Mouse (Mus musculus) brain, adult 2 months (tissue): ENCODE results near the gene Ppp1r1a.

ENCODE experiments used
- DNase-seq: peaks from one replicate; pipeline ENCODE4 v3.0.0; 2011; ENCODE audit warnings: low read depth, low spot score

The Ppp1r1a gene

DNA sequence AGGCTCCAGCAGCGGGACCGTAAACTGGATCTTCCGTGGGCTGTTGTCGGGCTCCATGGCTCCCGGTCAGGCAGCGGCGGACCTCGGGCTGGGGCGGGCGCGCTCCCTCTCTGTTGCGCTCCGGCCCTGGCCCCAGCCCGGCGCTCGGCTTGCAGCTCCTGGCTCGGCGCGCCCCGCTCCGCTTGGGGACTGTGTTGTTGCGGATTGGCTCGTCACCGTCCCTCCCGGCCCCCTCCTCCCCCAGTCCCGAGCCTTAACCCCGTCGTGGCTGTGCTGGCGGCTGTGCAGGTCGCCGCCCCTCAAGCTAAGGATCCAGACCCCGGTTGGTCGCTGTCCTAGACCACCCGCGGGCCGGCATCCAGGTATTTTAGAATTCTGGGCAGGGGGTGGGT lies at the start of gene Ppp1r1a:
TSS of gene Ppp1r1a (minus strand) at position 182 of the 392 bp plus-strand sequence.
- DNase-seq = peak; percentile 81

DNA sequence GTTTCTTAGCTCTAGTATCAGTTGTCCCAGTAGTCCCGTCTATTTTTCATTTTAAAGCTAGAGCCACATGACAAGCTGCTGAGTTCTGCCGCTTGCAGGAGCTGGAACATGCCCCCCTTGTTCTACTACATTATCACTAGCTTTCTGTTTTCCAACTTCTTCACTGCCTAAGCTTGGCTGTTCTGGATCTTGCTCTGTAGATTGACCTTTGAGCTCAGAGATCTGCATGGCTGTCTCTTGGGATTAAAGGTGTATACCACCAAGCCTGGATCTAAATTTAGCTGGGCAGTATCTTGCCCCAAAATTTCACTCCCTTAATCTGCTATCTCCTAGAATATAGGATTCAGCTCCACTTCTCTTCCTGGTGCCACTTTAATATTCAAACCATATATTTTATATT lies 48.1 kb upstream of the Ppp1r1a start:
- no peak for DNase-seq

DNA sequence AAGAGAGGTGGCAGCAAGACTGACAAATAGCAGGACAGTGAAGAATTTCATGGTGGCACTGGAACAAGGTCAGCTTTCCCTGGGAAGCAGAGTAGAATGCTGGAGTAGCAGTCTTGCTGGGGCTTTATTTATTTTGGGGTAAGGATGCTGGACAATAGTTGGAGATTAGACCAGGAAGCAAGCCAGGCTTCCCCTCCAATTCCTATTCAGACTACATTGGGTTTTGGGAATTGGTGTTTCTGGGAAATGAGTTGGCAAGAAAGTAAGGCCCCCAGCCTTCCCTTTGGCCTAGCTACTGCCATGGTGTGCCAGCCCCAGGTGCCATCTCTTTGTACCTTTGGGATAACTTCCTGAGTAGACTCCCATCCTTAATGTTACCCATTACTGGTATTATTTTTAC lies 27.2 kb upstream of the Ppp1r1a start, which contains the start of gene Glycam1:
TSS of gene Glycam1 (minus strand) at position 101 of the 400 bp plus-strand sequence.
- no peak for DNase-seq

DNA sequence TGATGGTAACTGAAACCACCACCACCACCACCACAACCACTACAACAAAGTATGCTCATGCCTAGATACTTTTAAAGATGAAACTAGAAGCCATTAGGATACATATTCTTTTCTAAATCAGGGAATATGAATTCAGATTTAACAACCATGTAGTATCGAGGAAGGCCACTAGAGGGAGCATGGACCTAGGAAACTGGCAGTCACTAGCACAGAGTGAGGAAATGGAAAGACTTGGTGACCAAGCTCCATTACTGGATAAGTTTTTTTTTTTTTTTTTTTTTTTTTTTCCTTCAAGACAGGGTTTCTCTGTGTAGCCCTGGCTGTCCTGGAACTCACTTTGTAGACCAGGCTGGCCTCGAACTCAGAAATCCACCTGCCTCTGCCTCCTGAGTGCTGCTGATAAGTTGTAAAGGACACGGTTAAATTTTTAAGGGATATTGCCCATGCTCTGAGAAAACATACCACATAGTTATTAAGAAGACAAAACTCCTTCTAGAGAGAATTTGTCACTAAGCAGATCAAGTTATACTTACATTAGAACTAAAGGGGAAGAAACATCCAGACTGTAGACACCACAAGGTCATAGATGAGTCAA lies 14.4 kb upstream of the Ppp1r1a start:
- peak; percentile 78 for DNase-seq

DNA sequence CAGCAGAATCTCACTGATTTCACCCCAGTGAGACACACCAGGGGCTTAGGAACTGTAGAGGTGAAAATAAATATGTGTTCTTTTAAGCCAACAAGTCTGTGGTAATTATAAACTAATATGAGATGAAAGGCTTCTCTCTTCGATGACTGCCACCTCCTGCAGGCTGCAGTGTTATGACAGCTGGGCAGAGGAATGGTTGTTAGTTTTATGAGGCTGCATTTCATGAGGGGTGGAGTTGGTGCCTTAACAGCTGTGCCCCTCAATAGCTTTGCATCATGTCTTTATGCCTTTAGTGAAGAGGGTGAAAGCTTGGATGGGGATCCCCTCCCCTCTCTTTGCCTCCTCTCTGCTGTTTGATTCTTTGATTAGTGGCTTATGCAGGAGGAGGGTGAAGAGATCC lies 13.2 kb upstream of the Ppp1r1a start:
- DNase-seq = no peak

DNA sequence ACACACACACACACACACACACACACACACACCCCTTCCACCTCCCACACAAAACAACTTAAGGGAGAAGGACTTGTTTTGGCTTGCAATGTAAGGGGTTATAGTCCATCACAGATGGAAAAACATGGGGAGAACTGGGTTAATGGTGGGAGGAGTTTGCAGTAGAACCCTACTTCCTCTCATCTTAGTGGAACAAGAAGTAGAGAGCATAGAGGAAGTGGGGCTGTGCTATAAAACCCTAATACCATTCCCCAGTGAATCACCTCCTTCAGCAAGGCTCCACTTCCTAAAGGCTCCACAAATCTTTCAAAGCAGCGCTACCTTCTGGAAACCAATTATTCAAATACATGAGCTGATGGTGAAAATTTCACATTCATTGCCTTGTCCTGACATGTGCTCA lies 11.7 kb upstream of the Ppp1r1a start:
- no peak for DNase-seq

DNA sequence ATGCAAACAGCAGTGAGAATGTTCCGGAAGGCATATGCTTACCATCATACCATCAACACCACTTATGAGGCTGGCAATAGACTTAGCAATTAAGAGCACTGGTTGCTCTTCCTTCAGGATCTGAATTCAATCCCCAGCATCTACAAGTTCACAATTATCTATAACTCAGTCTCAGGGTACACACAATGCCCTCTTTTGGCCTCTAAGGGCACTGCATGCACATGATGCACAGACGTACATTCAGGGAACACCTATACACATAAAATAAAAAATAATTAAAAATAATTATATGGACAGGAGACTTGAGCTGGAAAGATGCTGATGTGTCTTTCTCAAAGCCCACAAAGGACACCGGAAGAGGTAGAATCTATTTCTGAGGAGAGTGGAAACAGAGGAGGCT lies 10.2 kb upstream of the Ppp1r1a start:
- no peak for DNase-seq

DNA sequence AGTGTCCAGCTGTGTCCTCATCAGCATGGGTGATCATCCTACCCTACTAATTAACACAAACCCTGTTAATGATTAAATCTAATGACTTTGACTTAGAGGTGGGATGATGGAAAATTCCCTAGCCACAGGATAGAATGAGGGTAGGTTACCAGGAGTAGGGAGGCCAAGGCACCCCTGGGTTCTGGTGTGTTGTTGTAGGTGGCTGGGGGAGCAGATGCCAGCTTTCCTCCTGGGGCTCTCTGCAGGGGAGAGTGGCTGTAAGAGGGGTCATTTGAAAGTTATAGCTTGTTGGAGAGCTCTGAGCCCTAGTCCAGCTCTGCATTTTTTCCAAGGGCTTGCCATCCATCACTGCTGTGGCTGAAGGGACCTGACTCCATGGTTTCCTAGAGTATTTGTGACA lies 4.7 kb upstream of the Ppp1r1a start:
- DNase-seq = no peak

DNA sequence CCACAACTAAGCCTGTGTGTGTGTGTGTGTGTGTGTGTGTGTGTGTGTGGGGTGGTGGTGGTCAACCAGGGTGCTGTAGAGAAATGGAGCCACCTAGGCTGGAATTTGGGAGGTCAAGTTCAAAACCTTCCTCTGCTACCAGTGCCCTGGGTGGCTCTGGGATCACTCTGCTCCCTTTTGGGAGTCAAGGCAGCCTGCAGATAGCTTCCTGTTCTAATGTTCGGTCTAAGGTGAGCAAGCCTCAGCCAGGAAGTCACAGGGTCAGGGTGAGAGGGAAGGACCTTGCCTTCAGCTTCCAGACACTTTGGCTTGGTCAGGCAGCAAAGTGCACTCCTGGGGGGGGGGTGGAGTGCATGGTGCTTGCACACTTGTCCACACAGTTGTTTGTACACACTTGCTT lies 2.8 kb upstream of the Ppp1r1a start:
- DNase-seq = no peak

DNA sequence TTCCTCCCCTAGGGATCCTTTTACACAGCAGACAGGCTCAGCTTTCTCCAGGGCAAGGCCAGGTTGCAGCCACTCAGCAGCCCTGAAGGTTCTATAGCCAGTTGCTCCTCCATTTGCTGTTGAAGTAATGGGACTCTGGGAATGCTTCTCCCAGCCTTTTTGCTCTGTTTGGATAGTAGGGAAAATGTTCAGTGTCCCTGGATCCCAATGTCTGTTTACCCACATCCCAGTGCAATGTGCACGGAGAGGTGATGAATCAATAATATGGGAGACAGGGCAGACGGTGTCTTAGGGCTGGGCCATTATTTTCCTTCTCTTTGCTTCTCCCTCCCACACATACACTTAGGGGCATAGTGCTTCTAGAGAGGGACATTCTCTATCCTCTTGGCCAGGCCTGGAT lies 1.5 kb upstream of the Ppp1r1a start:
- no peak for DNase-seq

DNA sequence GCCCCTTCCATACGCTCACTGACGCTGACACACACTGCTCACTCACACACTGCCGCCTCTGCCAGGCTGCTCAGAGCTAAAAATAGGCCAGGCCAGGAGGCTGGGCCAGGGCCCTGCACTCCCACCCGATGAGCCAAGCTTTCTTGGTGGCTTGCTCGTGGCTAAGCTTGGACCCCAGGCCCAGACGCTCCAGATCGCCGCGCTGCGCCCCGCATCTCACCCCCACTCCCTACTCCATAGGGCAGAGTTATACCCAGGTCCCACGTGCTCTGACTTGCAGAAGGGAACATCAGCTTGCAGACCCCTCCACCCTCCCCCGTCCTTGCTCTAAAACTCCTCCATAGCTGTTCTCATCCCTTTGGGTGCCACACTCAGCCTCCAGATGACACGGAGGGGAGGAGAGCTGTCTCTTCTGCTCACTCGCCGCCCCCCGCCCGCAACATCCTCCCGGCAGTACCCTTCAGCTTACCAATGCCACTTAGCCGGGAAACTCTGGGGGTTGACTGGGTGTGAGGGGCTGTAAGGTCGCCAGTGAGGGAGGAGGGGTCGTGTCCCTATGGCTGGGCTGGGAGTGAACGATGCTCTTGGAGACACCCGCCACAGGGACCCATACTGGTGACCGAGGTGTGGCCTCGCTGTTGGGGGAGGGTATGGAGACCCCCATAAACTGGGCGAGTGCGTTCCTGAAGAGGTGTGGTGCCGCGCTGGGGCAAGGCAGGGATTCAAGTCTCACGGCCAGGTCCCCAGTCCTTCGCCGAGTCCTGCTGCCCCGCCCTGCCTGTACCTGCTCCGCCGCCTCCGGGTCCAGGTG lies 587 bp downstream of the Ppp1r1a start:
- peak; percentile 79 for DNase-seq

DNA sequence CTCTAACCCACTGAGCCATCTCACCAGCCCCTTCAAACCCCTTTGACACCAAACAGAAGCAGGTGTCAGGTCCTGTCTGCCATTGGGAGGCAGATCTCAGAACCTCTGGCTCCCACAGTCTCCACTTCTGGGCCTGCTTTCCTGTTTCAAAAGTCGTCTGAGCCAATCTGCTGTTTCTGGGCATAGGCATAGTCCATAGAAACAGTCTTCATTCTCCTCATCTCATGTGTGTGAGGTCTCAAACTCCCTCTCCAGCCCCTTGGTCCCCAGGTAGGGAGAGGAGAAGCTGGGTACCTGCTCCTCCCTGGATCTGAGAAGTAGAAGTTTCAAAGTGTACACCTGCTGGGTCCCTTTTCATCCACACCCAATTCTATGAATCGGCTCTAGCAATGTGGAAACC lies 1.3 kb downstream of the Ppp1r1a start:
- no peak for DNase-seq

DNA sequence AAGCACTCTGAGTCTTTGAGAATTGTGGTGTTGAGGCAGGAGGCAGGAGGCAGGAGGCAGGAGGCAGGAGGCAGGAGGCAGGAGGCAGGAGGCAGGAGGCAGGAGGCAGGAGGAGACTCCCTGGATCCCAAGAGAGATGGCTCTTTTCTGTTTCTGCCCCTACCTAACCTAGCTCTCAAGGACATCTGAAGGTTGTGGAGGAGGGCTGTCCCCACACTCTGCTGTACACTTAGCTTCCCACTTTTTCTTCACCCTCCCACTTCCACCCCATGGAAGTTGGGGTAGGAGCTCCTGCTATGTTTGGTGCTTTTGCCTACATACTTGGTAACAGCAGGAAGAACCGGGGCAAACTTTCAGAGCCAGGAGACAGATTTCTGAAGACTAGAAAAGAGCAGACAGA lies 2.0 kb downstream of the Ppp1r1a start:
- DNase-seq = peak; percentile 42

DNA sequence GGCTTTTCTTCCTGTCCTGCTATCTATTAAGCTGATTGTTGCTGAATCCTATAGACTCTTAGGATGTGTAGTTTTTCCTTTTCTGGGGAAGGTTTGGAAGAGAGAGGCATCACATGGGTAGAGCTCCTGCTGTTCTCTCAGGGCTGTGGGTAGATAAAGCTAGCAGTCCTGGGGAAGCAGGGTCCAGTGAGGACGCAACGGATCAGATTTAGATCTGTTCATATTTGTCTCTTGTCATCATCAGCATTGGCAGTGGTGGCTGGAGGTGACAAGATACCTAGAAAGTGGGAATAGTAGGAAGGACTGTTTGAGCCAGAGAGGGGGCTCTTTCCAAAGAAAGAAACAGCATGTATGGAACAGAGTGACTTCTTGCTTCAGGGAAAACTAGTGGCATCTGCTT lies 2.8 kb downstream of the Ppp1r1a start:
- peak; percentile 44 for DNase-seq

DNA sequence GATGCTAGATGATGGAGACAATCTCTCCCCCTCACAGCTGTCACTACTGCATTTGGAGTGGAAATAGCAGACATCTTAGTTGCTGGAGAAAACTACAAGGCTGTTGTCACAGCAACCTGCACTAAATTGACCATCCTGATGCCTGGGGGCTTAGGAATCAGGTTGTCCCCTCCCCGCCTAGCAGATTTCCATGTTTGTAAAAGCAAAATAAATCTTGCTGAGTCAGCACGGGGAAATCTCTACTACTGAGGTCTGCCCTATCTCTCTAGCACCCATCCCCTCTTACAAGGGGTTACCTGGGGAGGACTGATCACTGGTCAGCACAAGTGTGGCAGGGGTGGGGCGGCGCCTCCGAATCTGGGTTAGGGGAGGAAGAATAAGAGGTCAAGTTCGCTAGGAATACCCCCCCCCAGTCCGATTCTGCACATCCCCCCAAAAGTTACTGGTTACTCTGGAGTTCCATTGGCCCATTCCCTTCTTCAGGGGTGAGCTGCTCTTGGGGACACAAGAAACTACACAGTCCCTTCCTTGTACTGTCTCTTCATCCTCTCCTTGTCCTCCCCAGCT lies 3.7 kb downstream of the Ppp1r1a start:
- DNase-seq = no peak

DNA sequence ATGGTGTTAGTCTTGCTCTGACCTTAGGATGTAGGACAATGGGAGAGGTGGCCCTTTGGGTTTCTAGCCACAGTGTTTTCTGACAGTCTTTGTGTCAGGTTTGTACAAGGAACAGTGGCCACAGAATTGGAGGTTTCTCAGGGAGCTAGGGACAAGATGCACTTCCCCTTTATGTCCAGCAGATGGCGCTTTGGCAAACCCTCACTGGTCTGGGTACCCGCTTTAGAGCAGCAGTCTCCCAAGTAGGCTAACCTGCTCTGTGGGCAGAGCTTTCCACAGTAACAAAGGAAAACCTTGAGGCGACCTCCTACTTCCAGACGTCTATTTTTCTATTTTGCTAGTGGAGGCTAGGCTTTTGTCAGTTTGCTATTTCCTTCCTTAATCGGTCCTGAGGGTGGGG lies 7.4 kb downstream of the Ppp1r1a start:
- peak; percentile 86 for DNase-seq

DNA sequence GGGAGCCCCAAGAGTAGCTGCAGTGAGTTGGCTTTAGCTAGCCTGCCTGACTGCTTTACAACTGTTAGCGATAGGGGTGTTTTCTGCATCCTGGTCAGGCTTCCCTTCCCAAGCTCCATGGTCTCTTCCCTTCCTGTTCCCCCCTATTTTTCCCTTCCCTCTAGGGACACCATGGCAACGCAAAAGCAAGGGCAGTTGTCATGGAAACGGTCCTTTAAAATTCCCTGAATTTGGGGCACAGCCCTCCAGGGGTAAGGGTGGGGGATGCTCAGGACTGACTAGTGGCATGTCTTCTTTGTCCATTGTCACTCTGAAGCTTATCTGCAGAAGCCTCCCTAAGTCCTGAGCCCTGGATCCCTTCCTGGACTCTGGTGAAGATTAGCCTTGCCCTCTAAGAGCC lies 14.6 kb downstream of the Ppp1r1a start:
- peak; percentile 68 for DNase-seq

DNA sequence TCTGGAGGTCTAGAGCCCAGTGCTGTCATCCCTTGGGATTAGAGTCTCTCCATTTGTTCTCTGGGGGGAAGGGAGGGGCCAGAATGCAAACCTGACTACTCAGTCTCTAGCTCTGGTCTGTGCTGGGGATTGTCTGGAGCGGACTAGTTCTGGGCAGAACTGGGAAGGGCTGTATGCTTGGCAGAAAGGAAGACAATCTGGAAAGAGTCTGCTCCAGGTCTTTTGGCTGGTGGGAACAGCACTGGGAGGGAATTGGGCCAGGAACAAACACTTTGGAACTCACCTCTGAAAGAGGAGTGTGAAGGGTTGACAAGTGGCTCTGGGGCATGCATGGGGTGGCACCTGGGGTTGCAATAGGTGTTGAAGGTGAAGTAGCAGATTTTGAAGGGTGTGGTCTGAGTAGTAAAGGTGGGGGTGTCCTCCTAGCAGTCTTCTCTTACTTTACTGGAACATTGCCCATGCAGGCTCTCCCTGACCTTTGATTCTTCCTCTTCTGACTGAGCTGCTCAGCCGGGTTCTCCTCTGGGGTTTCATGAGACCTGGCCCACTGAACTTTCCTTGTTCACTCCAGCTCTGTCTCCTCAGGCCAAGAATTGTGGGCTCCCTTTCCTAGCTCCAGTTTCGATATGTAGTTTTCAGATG lies 15.2 kb downstream of the Ppp1r1a start:
- peak; percentile 44 for DNase-seq

DNA sequence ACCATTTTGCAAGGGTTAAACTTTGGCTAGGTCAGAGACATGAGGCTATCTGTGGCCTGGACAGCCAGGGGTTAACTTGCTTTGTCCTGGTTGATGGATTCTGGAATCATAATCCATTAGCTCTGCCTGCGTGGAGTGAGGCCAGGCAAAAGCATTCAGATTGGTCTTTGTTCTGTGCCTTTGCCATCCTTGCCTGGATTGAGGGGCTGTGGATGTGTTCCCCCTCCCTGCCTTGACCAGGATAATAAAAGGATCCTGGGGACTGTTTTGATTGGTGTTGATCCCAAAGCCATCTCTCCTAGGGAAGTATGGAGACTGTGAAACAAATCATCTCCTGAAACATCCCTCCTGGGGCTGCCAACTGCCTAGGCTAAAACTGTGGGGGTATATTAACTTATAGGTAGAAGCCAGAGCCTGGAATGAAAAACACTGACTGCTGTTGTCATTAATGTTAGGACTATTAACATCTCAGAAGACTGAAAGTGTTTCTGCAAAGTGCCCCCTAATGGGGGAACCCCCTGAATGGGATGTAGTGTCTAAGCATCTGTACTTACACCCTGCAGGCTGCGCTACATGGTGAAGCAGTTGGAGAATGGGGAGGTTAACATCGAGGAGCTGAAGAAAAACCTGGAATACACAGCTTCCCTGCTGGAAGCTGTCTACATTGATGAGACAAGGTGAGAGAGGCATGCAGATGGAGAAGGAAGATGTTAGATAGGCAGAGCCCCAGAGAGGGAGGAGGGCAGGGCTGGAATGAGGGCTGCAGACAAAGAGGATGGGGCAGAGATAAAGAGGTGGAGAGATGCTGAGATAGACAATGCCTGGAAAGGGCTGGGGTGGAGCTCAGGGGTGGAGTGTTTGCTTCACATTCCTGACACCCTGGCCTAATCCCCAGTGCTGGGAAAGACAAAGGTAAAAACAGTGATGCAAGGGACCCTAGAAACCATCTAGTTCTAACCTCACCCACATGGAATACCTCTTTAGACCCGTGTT lies 18.1 kb downstream of the Ppp1r1a start:
- DNase-seq = no peak

DNA sequence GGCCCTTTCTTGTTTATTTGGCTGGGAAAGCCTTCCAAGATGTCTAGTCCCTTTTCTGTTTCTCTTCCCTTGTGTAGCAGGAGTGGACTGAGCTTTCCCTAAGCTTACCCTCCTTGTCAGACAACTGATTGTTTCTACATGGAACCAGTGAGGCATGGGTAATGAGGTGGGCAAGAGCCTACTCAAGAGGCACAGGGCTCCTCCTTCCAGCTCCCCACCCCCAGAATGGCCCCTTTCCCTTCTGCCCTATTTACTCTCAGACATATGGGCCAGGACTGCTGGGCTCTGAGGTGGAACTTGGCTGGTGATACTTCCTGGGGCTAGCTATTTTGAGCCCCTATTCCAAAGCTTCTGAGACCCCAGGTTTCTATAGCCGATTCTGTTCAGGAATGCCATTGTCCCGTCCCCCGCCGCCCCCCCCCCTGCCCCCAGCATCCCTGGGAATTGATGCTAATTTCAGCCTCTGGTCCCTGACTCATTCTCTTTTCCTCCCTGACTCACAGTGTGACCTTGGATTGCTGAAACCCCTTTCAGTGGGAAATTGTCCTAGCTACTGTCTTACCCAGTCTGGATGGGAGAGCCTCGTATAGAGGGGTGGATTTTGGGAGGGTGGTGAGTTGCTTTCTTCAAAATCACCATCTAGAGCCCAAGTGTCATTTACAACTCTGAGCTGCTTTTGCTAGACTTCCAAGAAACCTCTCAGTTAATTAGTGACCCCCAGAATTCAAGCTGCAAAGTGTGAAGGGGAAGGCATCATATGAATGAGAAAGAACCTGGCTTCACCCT lies 19.0 kb downstream of the Ppp1r1a start:
- DNase-seq = peak; percentile 58
